Mouse (Mus musculus): ENCODE measurements at regions not wholly inside any gene's neighbourhood (a gene's known extent, or its start where the extent isn't known, plus 50 kb on each side); places are given as distances from the start of the nearest gene placed in this dataset.

GRCm38 (mm10) chr12:15704412-15704811 lies 112.3 kb downstream of the Trib2 start:
- TF ChIP-seq CTCF (IDR thresholded peaks at IDR 0.05; ENCODE audit: low read depth, low read length) (no peak), POLR2A (IDR thresholded peaks at IDR 0.05; ENCODE audit: extremely low read depth, insufficient read depth, low read length) (no peak)
- no peaks in the 10 kb centered on the region for H3K4me1 ChIP-seq (ENCODE audit: control insufficient read depth, insufficient read depth, low read length)
- H3K79me2 ChIP-seq (ENCODE audit: control insufficient read depth, insufficient read depth, low read length), result no peaks in the 10 kb centered on the region
- H3K4me3 ChIP-seq (ENCODE audit: insufficient read depth, low read depth, low read length), result no peak overlapping the region
- no peak overlapping the region for H3K9ac ChIP-seq (ENCODE audit: low read depth, low read length)
- H3K36me3 ChIP-seq (ENCODE audit: control insufficient read depth, insufficient read depth, low read length), result no peaks in the 10 kb centered on the region
- WGBS, result 71% methylated on average over 5 of the region's 5 CpGs
- peak; percentile 62 for DNase-seq (ENCODE audit: extremely low read depth, low read depth, low spot score)
- no peaks in the 10 kb centered on the region for H3K27me3 ChIP-seq (ENCODE audit: control insufficient read depth, insufficient read depth, low read length)
- H3K27ac ChIP-seq (replicated peaks; ENCODE audit: insufficient read depth, low read depth, low read length), result no peak overlapping the region

GRCm38 (mm10) chr12:15702137-15702536 lies 114.6 kb downstream of the Trib2 start:
- no peaks in the 10 kb centered on the region for H3K4me1 ChIP-seq (ENCODE audit: control insufficient read depth, insufficient read depth, low read length)
- no peak for DNase-seq (ENCODE audit: extremely low read depth, low read depth, low spot score)
- no peak overlapping the region for H3K9ac ChIP-seq (ENCODE audit: low read depth, low read length)
- no peak overlapping the region for H3K4me3 ChIP-seq (ENCODE audit: insufficient read depth, low read depth, low read length)
- no peaks in the 10 kb centered on the region for H3K36me3 ChIP-seq (ENCODE audit: control insufficient read depth, insufficient read depth, low read length)
- no peak overlapping the region for H3K27ac ChIP-seq (replicated peaks; ENCODE audit: insufficient read depth, low read depth, low read length)
- no peaks in the 10 kb centered on the region for H3K27me3 ChIP-seq (ENCODE audit: control insufficient read depth, insufficient read depth, low read length)
- no peaks in the 10 kb centered on the region for H3K79me2 ChIP-seq (ENCODE audit: control insufficient read depth, insufficient read depth, low read length)
- 89% methylated on average over 1 of the region's 1 CpGs for WGBS
- TF ChIP-seq POLR2A (IDR thresholded peaks at IDR 0.05; ENCODE audit: extremely low read depth, insufficient read depth, low read length) (no peak), CTCF (IDR thresholded peaks at IDR 0.05; ENCODE audit: low read depth, low read length) (no peak)

- WGBS, result 65% methylated on average over 4 of the region's 4 CpGs
- DNase-seq (ENCODE audit: extremely low read depth, low read depth, low spot score), result no peak
- no peak for TF ChIP-seq POLR2A (IDR thresholded peaks at IDR 0.05; ENCODE audit: extremely low read depth, insufficient read depth, low read length)
- no peak for TF ChIP-seq CTCF (IDR thresholded peaks at IDR 0.05; ENCODE audit: low read depth, low read length)
- H3K36me3 ChIP-seq (ENCODE audit: control insufficient read depth, insufficient read depth, low read length), result no peaks in the 10 kb centered on the region
- H3K4me1 ChIP-seq (ENCODE audit: control insufficient read depth, insufficient read depth, low read length), result no peaks in the 10 kb centered on the region
- H3K27me3 ChIP-seq (ENCODE audit: control insufficient read depth, insufficient read depth, low read length), result no peaks in the 10 kb centered on the region
- H3K79me2 ChIP-seq (ENCODE audit: control insufficient read depth, insufficient read depth, low read length), result no peaks in the 10 kb centered on the region
- no peak overlapping the region for H3K9ac ChIP-seq (ENCODE audit: low read depth, low read length)
- H3K4me3 ChIP-seq (ENCODE audit: insufficient read depth, low read depth, low read length), result no peak overlapping the region
- no peak overlapping the region for H3K27ac ChIP-seq (replicated peaks; ENCODE audit: insufficient read depth, low read depth, low read length)
Measured at GRCm38 (mm10) chr12:15698829-15699228, 117.9 kb downstream of the Trib2 start.

- Histone ChIP-seq H3K27ac (replicated peaks; ENCODE audit: insufficient read depth, low read depth, low read length) (no peak overlapping the region), H3K36me3 (ENCODE audit: control insufficient read depth, insufficient read depth, low read length) (no peaks in the 10 kb centered on the region), H3K9ac (ENCODE audit: low read depth, low read length) (no peak overlapping the region), H3K4me1 (ENCODE audit: control insufficient read depth, insufficient read depth, low read length) (no peaks in the 10 kb centered on the region), H3K79me2 (ENCODE audit: control insufficient read depth, insufficient read depth, low read length) (no peaks in the 10 kb centered on the region), H3K4me3 (ENCODE audit: insufficient read depth, low read depth, low read length) (no peak overlapping the region), H3K27me3 (ENCODE audit: control insufficient read depth, insufficient read depth, low read length) (no peaks in the 10 kb centered on the region)
- DNase-seq (ENCODE audit: extremely low read depth, low read depth, low spot score), result no peak
- 80% methylated on average over 6 of the region's 6 CpGs for WGBS
- TF ChIP-seq POLR2A (IDR thresholded peaks at IDR 0.05; ENCODE audit: extremely low read depth, insufficient read depth, low read length), result no peak
- no peak for TF ChIP-seq CTCF (IDR thresholded peaks at IDR 0.05; ENCODE audit: low read depth, low read length)
Measured at GRCm38 (mm10) chr12:15698042-15698771, 118.5 kb downstream of the Trib2 start.

- Histone ChIP-seq H3K4me1 (ENCODE audit: control insufficient read depth, insufficient read depth, low read length) (no peaks in the 10 kb centered on the region), H3K9ac (ENCODE audit: low read depth, low read length) (no peak overlapping the region), H3K27ac (replicated peaks; ENCODE audit: insufficient read depth, low read depth, low read length) (no peak overlapping the region), H3K4me3 (ENCODE audit: insufficient read depth, low read depth, low read length) (no peak overlapping the region), H3K79me2 (ENCODE audit: control insufficient read depth, insufficient read depth, low read length) (no peaks in the 10 kb centered on the region), H3K27me3 (ENCODE audit: control insufficient read depth, insufficient read depth, low read length) (no peaks in the 10 kb centered on the region), H3K36me3 (ENCODE audit: control insufficient read depth, insufficient read depth, low read length) (no peaks in the 10 kb centered on the region)
- DNase-seq (ENCODE audit: extremely low read depth, low read depth, low spot score), result no peak
- TF ChIP-seq CTCF (IDR thresholded peaks at IDR 0.05; ENCODE audit: low read depth, low read length) (no peak), POLR2A (IDR thresholded peaks at IDR 0.05; ENCODE audit: extremely low read depth, insufficient read depth, low read length) (no peak)
- WGBS, result 88% methylated on average over 2 of the region's 2 CpGs
Measured at GRCm38 (mm10) chr12:15688342-15688741, 128.4 kb downstream of the Trib2 start.

GRCm38 (mm10) chr12:15684311-15684710 lies 132.4 kb downstream of the Trib2 start:
- H3K4me1 ChIP-seq (ENCODE audit: control insufficient read depth, insufficient read depth, low read length), result no peaks in the 10 kb centered on the region
- no peaks in the 10 kb centered on the region for H3K27me3 ChIP-seq (ENCODE audit: control insufficient read depth, insufficient read depth, low read length)
- TF ChIP-seq POLR2A (IDR thresholded peaks at IDR 0.05; ENCODE audit: extremely low read depth, insufficient read depth, low read length) (no peak), CTCF (IDR thresholded peaks at IDR 0.05; ENCODE audit: low read depth, low read length) (no peak)
- 72% methylated on average over 5 of the region's 5 CpGs for WGBS
- no peak for DNase-seq (ENCODE audit: extremely low read depth, low read depth, low spot score)
- no peaks in the 10 kb centered on the region for H3K79me2 ChIP-seq (ENCODE audit: control insufficient read depth, insufficient read depth, low read length)
- H3K9ac ChIP-seq (ENCODE audit: low read depth, low read length), result no peak overlapping the region
- no peak overlapping the region for H3K27ac ChIP-seq (replicated peaks; ENCODE audit: insufficient read depth, low read depth, low read length)
- no peak overlapping the region for H3K4me3 ChIP-seq (ENCODE audit: insufficient read depth, low read depth, low read length)
- H3K36me3 ChIP-seq (ENCODE audit: control insufficient read depth, insufficient read depth, low read length), result no peaks in the 10 kb centered on the region

All from liver, adult 2 months (tissue).